Mouse (Mus musculus) brain, adult 2 months (tissue): ENCODE measurements around the gene Dck.

ENCODE experiments used
- DNase-seq: peaks from one replicate; pipeline ENCODE4 v3.0.0; 2011; ENCODE audit warnings: low read depth, low spot score

Gene Dck

DNA sequence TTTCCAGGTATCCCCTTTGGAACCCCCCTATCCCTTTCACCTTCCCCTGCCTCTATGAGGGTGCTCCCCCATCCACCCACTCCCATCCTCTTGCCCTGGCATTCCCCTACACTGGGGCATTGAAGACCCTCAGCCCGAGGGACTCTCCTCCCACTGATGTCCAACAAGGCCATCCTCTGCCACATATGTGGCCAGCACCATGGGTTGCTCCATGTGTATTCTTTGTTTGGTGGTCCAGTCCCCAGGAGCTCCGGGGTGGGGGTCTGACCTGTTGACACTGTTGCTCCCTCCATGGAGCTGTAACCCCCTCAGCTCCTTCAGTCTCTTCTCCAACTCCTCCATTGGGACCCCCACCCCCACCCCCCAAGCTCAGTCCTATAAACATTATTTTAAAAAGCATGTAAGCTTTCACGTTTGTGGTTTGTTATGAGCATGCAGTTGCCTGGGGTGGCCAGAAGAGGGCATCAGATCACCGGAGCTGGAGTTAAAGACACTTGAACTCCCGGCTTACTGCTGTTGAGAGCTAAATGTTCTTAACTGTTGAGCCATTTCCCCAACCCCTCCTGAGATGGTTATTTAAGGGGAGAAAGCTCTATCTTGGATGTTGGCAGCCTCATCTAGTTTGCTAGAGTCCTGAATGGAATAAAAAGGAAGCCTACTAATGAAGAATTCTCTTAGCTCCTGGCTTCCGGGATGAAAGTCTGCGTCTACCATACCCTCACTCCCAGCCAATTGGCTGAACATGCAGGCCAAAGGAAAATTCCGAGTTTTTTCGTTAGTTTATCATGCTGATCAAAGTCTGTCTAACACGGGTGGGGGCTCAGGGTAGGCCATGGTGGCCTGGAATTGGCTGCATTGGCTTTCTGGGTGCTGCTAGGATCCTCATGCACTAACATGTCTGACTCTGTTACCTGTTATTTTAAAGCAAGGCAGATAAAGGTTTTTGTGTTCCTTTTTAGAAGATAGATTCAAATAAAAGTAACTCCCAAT is 26.8 kb downstream of the Dck start:
- peak; percentile 82 for DNase-seq

DNA sequence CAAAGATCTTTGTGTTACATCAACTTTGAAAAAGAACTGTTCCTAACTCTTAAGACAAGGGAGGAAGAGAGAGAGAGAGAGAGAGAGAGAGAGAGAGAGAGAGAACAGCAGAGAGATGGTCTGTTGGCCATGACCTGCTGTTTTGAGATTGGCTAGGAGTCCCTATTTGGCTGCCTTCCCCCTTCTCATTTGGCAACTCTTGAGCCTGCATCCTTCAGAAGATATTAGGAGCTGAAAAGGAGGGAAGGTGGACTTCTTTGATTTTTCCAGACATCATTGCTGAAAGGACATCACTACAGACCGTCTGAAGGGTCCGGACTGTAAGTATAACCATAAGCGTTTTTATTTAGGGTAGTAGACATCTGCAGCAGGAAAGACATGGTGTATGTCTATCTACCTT is 28.9 kb downstream of the Dck start:
- peak; percentile 92 for DNase-seq

DNA sequence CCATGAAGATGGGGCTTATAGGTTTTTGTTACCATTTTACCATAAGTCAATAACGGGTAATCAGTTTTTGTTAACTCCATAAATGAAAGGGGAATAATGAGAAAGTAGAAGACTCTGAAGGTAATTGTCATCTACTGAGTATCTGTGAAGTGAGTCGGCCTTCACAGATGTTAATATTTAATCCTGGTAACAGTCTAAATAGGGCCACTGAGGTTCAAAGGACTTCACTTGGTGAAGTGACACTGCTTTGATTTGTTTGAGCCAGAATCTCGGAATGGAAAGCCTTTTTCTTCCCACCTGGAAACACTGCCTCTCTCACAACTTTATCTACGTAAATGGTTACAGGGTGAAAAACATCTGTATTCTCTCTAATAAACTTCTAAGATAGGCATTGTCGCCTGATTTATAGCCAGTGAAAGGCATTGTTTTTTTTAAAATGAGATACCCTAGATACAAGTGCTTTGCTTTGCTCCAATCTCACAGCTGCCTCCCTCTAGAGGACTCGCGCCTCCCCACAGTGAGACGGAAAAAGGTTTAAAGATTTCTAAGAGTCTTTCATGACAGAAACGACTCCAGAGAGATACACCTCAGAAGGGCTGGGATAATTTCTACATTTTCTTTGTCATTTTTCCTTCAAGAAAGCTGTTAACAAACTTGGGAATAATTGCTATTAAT is 31.3 kb downstream of the Dck start:
- no peak for DNase-seq

DNA sequence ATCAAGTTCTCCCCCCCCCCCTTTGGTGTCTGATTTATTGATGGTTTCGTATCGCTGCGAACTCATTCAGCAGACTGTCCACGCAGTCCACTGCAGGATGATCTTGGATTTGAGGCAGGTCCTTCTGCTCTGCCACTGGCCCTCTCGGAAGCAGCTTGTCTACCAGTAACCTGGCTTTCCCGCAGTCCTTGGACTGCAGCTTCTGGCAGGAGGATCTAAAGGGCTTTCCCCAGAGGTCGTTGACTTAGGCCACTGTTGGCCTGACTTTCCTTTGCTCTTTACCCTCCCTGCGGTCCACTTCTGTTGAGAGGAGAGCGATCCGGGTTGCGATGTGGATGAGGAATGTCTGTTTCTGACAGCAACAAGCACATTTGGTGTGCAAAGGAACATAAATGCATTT is 31.8 kb downstream of the Dck start:
- peak; percentile 69 for DNase-seq

DNA sequence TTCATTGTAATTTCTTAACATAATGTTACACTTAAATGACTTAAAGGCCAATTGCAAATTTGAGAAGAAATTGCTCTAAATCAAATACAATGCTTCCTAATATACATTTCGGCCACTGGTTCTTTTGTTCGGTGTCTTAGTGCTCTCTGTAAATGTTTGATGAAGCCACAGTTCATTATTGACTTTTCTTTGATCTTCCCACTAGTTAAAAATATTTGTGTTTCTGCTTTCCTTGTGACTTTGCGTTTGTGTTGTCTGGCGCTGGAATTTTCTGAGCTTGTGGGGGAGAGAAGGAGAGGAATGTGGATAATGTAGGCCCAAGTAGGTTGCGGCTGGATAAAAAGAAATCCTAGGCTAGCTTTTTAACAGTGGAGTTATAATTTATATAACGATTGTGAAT is 32.3 kb downstream of the Dck start:
- no peak for DNase-seq

DNA sequence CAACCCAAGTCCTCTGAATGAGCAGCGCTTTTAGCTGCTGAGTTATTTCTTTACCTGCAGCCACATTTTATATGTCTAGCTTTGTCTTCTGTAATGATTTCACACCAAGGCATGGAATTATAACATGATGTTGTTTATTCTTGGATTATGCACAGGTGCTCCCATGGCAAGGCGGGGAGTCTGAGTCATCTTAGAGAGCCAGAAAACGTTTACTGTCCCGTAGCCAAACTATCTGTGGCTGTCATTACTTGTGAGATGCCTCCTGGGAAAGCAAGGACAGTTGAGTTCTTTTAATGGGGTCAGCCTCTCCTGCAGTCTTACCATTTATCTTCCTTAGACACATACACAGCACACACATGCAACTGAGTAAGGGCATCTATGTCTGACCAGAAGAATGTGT is 40.8 kb downstream of the Dck start:
- peak; percentile 65 for DNase-seq

DNA sequence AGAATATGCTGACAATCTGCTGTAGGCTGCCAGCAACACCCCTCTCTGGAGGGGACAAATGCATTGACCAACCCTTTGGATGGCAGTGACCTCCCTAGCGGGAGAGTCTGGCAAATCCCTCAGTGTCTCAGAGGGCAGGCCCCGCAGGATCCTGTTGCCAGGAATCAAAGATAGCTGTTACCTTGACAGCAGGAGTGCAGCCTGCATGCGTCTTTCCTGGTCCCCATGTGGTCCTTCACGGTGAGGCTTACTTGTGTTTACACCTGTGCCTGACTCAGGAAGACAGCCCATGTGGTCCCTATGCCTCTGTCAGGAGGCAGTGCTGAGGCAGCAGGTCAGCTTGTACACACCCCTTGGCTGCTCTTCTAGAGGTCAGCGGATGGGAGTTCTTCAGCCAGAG is 41.5 kb downstream of the Dck start:
- DNase-seq, result peak; percentile 43

DNA sequence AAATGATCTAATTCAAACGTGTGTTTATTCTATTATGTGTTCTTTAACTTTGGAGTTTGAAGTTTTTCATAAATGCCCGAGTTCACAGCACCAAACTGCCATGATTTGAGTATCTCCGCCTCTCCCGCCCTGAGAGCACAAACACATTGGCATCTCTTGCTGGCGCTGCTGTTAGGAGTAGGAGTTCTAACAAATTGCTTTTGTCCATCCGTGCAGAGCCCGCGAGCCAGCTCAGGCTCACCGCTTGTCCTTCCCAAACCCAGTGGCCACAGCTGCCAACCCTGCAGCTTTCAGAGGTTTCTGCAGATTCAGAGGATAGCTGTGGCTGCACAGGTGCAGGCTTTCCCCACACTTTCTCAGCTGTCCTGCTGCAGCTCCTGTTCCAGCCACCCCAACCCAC is 42.5 kb downstream of the Dck start:
- DNase-seq, result peak; percentile 52

DNA sequence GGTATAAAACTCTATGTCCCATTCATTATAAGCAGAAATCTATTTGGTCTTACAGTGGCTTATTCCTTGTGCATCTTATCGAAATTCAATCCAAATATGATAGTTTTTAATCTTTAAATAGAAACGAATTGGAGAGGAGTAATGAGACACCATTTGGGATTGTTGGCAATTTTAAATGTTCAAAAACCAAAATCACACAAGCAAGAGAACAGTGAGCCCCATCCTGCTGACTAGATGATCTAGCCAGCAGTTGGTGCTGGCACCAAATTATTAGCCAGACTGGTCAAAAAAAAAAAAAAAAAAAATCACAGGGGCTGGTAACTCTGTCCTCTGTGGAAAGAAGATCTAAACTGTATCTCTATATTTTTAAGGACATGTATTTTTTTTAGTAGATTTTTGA is 48.4 kb downstream of the Dck start:
- DNase-seq, result peak; percentile 92

DNA sequence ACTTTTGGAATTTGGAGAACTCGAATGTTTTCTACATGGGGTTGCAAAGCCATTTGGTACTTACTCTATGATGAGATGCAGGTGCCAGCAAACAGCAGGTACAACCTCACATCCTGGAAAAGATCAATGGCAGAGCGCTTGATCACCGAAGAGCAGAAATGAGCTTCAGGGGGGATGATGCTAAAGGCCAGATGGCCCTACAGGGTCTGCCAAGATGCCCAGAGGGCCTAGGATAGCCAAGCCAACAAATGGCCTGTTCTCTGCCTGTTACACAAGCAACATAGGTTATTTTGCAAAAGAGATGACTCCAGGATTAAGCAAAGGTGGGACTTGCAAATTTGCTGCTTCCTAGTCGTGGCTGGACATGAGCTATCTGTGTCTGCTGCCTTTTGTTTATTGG is 49.8 kb downstream of the Dck start:
- peak; percentile 99 for DNase-seq

DNA sequence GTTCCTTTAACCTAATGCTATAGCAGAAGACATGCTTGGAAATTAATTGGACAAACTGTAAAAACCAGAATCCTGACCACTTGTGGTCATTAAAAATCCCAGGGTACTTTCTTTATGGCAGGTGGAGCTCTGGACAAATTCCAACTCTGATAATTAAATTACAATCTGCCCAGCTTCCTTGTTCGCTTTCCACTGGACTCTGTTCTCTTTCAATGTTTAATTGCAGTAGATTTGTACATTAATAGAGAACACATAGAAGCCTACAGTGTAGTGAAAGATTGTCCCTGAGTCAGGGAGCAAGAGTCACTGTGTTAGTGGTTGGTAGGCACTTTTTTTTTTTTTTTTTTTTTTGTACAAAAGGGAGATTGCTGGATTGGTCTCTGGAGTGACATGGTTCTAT is 56.7 kb downstream of the Dck start:
- DNase-seq, result peak; percentile 42

DNA sequence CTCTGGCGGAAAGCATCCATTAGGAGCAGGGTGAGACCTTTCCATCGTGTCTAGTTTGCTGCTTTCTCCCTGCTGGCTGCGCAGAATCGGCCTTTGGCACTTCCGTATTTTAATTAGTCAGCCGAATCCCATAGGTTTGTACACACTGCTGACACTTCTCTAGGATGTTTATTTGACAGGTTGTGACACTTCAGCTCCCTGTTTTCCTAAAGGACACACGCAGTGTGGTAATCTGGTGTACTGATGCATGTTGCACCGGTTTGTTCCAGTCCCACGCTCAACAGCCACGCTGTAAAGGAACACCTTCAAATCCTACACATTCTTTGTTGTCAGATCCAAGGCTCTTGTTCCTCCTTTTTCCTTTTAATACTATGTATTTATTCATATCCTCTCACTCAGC is 60.0 kb downstream of the Dck start:
- peak; percentile 53 for DNase-seq

DNA sequence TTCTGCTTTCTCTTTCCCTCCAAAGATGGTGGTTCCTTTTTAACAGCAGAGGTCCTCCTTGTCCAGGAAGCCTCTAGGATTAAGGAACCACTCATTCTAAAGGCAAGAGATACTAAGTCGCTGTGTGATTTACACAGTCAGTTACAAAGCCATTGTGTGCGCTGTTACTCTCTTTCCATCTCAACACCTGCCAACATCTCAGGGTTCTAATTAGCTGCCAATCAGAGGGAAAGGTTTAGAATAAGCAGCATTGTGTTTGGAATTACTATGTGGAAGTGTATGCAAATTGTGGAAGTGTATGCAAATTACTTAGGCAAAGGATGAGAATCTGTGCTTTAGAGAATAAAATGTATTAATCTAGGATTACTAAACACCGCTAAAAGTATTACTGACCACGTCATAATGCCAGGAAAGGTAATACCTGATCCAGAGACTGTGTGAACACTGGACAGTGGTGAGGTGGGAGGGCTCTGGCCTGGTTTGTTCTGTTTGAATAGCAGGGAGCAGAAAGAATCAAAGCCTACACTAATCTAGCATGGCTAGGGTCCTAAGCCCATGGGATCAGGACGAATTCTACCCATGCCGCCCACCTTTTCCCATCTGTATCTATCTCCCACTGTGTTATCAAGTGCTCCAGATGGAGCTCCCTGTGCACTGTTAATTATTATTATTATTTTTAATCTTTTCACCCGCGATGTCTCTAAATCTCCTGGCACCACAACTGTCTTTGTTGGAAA is 65.2 kb downstream of the Dck start:
- peak; percentile 40 for DNase-seq

DNA sequence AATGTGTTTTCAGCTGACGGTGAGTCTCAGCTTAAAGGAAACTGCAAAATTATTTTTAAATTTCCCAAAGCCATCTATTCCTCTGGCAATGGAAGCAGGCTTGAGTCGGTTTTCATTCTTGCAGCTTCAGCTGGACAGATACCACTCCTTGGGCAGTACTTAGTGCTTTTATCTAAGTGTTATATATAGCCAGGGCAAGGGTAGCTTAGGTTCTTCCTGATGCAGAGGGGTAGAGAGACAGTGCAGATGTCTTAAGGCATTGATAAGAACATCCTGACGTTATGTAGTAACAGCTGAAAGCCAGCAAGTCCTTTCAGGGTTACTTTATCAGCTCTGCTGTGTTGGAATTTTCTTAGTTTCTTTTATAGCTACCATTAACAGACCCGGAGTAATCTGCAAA is 66.1 kb downstream of the Dck start:
- no peak for DNase-seq

DNA sequence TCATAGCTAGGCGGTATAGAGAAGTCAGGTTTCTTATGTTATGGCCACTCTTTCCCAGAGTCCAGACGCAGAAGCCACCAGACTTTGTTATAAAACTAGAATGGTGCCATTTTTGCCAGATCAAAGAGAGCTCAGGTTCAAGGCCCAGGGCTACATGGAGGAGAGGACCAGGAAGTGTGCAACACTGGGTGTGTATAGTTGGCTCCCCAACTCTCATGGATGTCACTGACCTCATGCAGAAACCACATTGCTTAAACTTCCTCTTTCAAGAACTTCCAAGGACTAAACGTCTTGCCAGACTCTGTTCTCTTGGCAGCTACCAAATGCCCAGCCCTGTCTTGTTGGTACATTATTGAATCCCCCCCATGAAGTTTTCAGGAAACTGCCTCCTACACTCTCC is 67.1 kb downstream of the Dck start:
- no peak for DNase-seq
